Mouse (Mus musculus) spleen, adult 2 months (tissue): Measurements from ENCODE around the gene N4bp2l2. TPM values are rescaled to one million over a fixed set of nuclear protein-coding genes. Genes with fewer than 3 reads are reported as not detected.

Source experiments
- DNase-seq, 2 experiments: peaks; one replicate each; pipeline versions ENCODE4 v3.0.0 to v3.0.0-alpha.2; 2012 to 2021; ENCODE audit warnings: low spot score in 2 of 2, low read depth in 1 of 2
- H3K27ac ChIP-seq: fragments of 200-500 bp; 2 replicates; pipeline ENCODE4 v1.5.1; 2012; ENCODE audit warnings: low read length, inconsistent platforms; ENCODE audit not compliant: insufficient read depth
- H3K27me3 ChIP-seq: fragments of 200-500 bp; 2 replicates; pipeline ENCODE4 v1.6.1; 2012; ENCODE audit warnings: mild to moderate bottlenecking, moderate library complexity, low read length, inconsistent platforms; ENCODE audit not compliant: control insufficient read depth, insufficient read depth
- H3K36me3 ChIP-seq: fragments of 200-500 bp; 2 replicates; pipeline ENCODE4 v1.6.1; 2012; ENCODE audit warnings: mild to moderate bottlenecking, low read length, inconsistent platforms; ENCODE audit not compliant: control insufficient read depth, insufficient read depth
- H3K4me1 ChIP-seq: fragments of 200-500 bp; 2 replicates; pipeline ENCODE4 v1.6.1; 2011; ENCODE audit warnings: inconsistent platforms; ENCODE audit not compliant: control insufficient read depth, insufficient read depth, insufficient read length
- H3K4me3 ChIP-seq: fragments of 200-500 bp; 2 replicates; pipeline ENCODE4 v1.5.1; 2011; ENCODE audit warnings: mild to moderate bottlenecking, inconsistent platforms; ENCODE audit not compliant: insufficient read depth, insufficient read length; ENCODE audit errors: extremely low read depth
- CTCF ChIP-seq: fragments of 200-500 bp; IDR thresholded peaks from 2 replicates; pipeline ENCODE4 v1.5.1; 2011; ENCODE audit warnings: mild to moderate bottlenecking, inconsistent platforms; ENCODE audit not compliant: insufficient read depth, insufficient read length, insufficient replicate concordance; ENCODE audit errors: extremely low read depth
- POLR2A ChIP-seq: fragments of 200-500 bp; IDR thresholded peaks from 2 replicates; pipeline ENCODE4 v1.6.1; 2011; ENCODE audit warnings: low read depth, low read length, inconsistent platforms
- WGBS: fragments of 180-500 bp; shearing (Covaris S2); methylation state at CpG from one replicate; pipeline ENCODE4 v1.1.7; 2018; 5-methylcytosine and 5-hydroxymethylcytosine counted together
- polyA plus RNA-seq: library from polyadenylated mRNA; depleted of rRNA; stranded (reverse); fragments of >200 nt; gene quantifications from 2 replicates; pipeline ENCODE4 v1.2.3, GENCODE M21; 2012

Gene N4bp2l2
- polyA plus RNA-seq, 1 experiment, result 4.4 TPM

DNA sequence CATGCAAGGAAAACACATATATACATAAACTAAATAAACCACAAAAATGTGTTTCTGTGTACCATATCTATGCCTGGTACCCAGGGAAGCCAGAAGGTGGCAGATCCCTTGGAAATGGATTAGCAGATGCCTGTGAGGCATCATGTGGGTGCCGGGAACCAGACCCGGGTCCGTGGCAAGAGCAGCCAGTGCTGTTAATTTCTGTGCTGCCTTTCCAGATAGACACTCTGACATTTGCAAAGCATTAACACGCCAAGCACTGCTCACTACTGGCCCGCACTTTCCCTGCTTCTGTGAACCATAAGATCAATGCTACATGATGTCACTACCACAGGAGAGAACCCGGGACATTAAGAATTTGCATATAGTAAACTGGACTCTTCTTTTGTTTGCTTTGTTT is 59.9 kb downstream of the N4bp2l2 start:
- DNase-seq, result no peak
- TF ChIP-seq POLR2A (no peak), CTCF (no peak)
- Histone ChIP-seq H3K4me3 (no peak overlapping the region), H3K27ac (no peak overlapping the region), H3K36me3 (no peaks in the 10 kb centered on the region), H3K27me3 (no peaks in the 10 kb centered on the region), H3K4me1 (no peaks in the 10 kb centered on the region; the same call in 1 of the 2 replicates)
- WGBS, result 95% methylated on average over 6 of the region's 6 CpGs

- peak overlapping the region; percentile 90 for H3K27ac ChIP-seq
- DNase-seq, result no peak
- peaks cover 13% of the 10 kb centered on the region for H3K4me1 ChIP-seq
- peak overlapping the region; percentile 50; the same call in 1 of the 2 replicates for H3K4me3 ChIP-seq
- WGBS, result 69% methylated on average over 14 of the region's 14 CpGs
- no peaks in the 10 kb centered on the region for H3K27me3 ChIP-seq
- H3K36me3 ChIP-seq, result no peaks in the 10 kb centered on the region
- TF ChIP-seq CTCF (no peak), POLR2A (no peak)
These were observed 64.3 kb downstream of the N4bp2l2 start for GRCm38 (mm10) chr5:150601441-150602230.

DNA sequence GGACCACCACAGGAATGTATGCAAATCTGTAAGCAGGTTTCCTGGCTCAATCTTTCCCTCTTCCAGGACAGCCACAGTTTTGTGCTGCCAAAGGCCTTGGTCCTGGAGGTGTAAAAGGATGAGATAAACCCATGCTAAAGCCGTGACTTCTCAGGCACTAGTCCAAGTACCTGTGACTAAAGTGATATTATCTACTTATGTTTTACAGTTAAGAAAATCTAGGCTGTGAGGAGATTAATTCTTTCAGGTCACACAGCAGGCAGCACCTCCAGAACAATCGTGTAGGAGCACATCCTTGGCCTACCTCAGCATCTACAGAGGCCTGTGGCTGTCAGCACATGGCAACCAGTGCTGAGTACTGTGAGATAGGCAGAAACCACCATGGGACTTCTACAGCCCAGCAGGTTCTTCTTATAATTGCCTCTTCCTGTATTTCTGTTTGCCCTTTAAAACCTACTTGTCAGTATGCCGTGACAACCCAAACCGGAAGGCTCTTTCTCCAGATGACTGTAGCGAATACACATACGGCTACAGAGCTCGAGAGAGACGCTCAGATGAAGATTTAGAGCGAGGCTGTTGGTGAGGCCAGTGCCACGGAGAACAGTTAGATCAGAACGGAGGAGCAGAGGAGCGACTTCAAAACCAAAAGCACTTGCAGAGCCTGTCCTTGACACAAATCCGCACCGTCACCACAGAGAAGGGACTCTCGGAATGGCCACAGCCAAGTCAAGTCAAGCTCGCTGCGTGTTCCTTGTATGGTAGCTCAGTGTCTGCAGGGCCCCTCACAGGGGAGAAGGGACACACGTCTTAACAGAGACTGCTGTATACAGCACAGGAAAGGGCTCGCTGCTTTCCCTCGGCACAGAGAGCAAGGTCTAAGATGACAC is 65.2 kb downstream of the N4bp2l2 start:
- Histone ChIP-seq H3K4me3 (peak overlapping the region; percentile 50), H3K27me3 (no peaks in the 10 kb centered on the region), H3K36me3 (no peaks in the 10 kb centered on the region), H3K4me1 (peaks cover 18% of the 10 kb centered on the region), H3K27ac (peak overlapping the region; percentile 90)
- peak in 1 of 2 experiments; percentile 44 for DNase-seq
- WGBS, result 11% methylated on average over 20 of the region's 20 CpGs
- TF ChIP-seq POLR2A (peak; percentile 39; the same call in 1 of the 2 replicates), CTCF (no peak)

- 42% methylated on average over 13 of the region's 13 CpGs for WGBS
- no peaks in the 10 kb centered on the region for H3K36me3 ChIP-seq
- H3K27me3 ChIP-seq, result no peaks in the 10 kb centered on the region
- no peak for DNase-seq
- H3K4me3 ChIP-seq, result peak overlapping the region; percentile 45
- peak overlapping the region; percentile 90 for H3K27ac ChIP-seq
- H3K4me1 ChIP-seq, result peaks cover 18% of the 10 kb centered on the region
- TF ChIP-seq CTCF, result no peak
- no peak for TF ChIP-seq POLR2A
These were observed 66.4 kb downstream of the N4bp2l2 start for GRCm38 (mm10) chr5:150599301-150600294.

- 19% methylated on average over 21 of the region's 21 CpGs for WGBS
- DNase-seq, result no peak
- peak overlapping the region; percentile 70 for H3K27ac ChIP-seq
- no peaks in the 10 kb centered on the region for H3K27me3 ChIP-seq
- no peak for TF ChIP-seq POLR2A
- TF ChIP-seq CTCF, result no peak
- H3K36me3 ChIP-seq, result no peaks in the 10 kb centered on the region
- H3K4me1 ChIP-seq, result peaks cover 18% of the 10 kb centered on the region
- peak overlapping the region; percentile 38; the same call in 1 of the 2 replicates for H3K4me3 ChIP-seq
These were observed 67.5 kb downstream of the N4bp2l2 start for GRCm38 (mm10) chr5:150598202-150599119.
